Mouse (Mus musculus): ENCODE results near the gene Msmp.

- no peak for TF ChIP-seq ZC3H11A (IDR thresholded peaks at IDR 0.05; ENCODE audit: borderline replicate concordance, low read depth, low read length)
- no peak for TF ChIP-seq CHD2 (IDR thresholded peaks at IDR 0.05; ENCODE audit: low read depth, low read length)
Observed at GRCm38 (mm10) chr4:43631956-43632920, 47.9 kb upstream of the Msmp start.

All from ES-E14 (cell line).